Mouse (Mus musculus) cerebellum, adult 9-11 months (tissue): ENCODE results near the gene Tmem53.
"Not testable (repeated sequence)": the region's sequence is repeated elsewhere in the genome, so short reads cannot be mapped to it uniquely, and the experiment has no call there.

ENCODE experiments used
- DNase-seq: peaks from one replicate; pipeline ENCODE4 v3.0.0; 2022

The Tmem53 gene

GRCm38 (mm10) chr4:117252351-117252750 lies 600 bp downstream of the Tmem53 start:
- DNase-seq, result no peak

DNA sequence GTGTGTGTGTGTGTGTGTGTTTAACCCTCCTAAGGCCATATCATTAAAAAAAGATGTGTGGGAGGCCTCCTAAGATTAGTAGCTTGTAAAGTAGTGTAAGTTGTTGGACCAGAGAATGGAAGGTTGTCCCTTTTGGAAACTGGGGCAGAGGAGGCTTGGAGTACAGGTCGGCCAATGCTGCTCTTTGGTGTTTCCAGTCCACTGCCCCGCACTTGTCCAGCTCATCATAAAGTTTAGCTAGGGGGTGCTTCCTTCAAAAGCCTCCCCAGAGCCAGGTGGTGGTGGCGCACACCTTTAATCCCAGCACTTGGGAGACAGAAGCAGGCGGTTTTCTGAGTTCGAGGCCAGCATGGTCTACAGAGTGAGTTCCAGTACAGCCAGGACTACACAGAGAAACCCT lies 1.0 kb downstream of the Tmem53 start:
- DNase-seq, result no peak

DNA sequence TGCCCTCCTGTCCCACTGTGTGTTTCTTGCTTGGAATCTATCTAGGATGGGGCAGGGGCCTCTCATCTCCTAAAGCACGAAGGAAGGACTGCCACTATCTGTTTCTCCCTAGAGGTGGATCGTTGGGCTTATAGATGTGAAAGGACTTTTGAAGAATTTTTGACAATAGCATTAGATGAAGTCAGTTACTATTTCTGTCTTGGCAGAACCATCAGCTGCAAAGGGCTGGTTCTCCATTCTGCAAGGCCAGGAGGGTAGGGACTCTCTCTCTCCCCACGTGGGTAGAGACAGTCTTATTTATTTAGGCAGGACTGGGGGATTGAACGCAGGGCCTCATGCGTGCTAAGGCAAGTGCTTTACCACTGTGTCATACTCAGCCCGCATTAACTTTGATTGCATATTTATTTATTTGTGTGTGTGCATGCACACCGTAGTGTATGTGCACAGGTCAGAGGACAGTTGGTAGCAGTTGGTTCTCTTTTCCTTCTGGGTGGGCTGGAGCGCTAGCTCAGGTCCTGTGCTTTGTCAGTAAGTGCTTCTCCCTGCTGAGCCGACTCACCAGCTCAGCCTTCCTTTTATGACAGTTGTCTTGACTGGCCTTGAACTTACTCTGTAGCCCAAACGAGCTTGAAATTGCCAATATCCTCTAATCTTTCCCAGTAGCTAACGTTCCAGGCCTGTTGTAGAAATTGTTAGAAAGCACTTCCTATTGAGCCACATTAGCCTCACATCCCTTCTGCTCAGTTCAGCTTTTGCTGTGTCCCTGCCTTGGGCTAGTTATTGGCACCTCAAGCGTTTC lies 1.7 kb downstream of the Tmem53 start:
- no peak for DNase-seq

DNA sequence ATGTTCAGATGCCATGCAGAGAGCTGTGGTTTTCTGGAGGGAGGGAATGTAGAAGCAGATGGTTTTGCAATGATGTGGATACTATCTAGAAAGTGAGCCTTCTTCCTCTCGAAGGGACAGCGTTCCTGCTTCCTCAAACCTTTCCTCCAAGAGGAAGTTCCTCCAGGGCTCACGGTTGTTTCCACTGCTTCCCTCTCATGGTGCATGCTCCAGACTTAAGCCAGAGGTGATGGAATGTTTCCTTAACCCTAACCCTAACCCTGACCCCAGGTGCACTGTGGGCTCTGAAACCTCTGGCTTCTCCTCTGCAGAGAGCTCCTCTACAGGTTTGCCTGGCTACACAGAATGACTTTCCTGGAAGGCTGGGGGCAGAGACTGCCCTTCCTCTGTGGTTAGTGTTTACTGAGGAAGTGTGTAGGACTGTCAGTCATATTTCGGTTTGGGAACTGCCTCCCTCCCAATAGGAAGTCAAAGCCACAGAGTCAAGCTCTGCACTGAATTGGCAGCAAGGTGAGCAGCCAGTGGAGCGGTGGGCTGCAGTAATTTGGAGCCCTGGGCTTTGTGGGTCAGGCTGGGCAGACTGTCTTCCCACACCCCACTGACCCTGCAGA lies 2.4 kb downstream of the Tmem53 start:
- no peak for DNase-seq

GRCm38 (mm10) chr4:117254672-117255071 lies 2.9 kb downstream of the Tmem53 start:
- no peak for DNase-seq

DNA sequence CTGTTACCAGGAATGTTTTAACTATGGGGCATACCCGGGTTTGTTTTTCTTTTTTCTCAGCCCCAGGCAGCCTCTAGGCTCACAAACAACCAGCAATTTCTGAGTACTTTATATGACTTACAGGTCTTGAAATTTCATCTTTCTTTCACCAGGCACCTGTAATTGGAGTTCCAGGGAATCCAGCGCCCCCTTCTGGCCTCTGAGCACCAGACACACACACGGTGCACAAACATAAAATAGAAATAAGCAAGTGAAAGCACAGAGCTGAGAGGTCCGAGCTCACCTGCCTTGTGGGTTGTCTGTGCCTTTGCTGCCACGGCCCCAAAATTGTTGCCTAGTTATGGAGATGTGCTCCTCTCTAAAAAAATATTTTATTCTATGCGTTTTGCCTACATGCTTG lies 8.2 kb downstream of the Tmem53 start:
- DNase-seq, result not testable (repeated sequence)

- no peak for DNase-seq
Measured at GRCm38 (mm10) chr4:117261222-117261621, 9.5 kb downstream of the Tmem53 start.

- DNase-seq, result no peak
Measured at GRCm38 (mm10) chr4:117262101-117262913, 10.6 kb downstream of the Tmem53 start.

- DNase-seq, result no peak
Measured at GRCm38 (mm10) chr4:117262987-117263386, 11.2 kb downstream of the Tmem53 start.

- peak; percentile 62 for DNase-seq
Measured at GRCm38 (mm10) chr4:117267284-117267683, 15.5 kb downstream of the Tmem53 start.

- no peak for DNase-seq
Measured at GRCm38 (mm10) chr4:117267831-117268437, 16.2 kb downstream of the Tmem53 start.

DNA sequence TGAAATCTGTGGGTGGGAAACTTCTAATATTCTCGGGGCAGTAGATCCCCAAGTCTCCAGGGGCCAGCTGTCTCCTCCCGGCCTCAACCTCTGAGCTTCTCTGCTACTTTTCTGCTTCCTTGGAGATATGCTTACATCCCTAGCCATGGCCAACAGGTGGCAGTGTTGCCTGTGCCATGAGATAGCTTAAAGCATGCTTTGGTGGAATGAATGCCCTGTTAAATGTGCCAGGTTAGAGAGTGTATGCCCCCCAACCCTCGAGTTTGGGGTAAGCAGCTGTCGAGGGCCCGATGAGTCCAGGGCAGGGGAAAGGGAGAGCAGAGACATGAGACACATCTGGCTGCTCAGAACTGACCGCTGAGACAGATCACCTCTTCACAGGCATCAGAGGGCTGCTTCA lies 18.5 kb downstream of the Tmem53 start:
- peak; percentile 50 for DNase-seq

- no peak for DNase-seq
Measured at GRCm38 (mm10) chr4:117272459-117272858, 20.7 kb downstream of the Tmem53 start.

GRCm38 (mm10) chr4:117274720-117275119 lies 23.0 kb downstream of the Tmem53 start:
- no peak for DNase-seq

GRCm38 (mm10) chr4:117276281-117276711 lies 24.5 kb downstream of the Tmem53 start:
- no peak for DNase-seq

- DNase-seq, result no peak
Measured at GRCm38 (mm10) chr4:117277021-117277420, 25.3 kb downstream of the Tmem53 start.

GRCm38 (mm10) chr4:117277687-117278086 lies 25.9 kb downstream of the Tmem53 start:
- DNase-seq, result no peak

GRCm38 (mm10) chr4:117278381-117279252 lies 26.9 kb downstream of the Tmem53 start:
- no peak for DNase-seq

GRCm38 (mm10) chr4:117279253-117279642 lies 27.5 kb downstream of the Tmem53 start:
- no peak for DNase-seq

GRCm38 (mm10) chr4:117280397-117280930 lies 28.7 kb downstream of the Tmem53 start:
- no peak for DNase-seq

GRCm38 (mm10) chr4:117281090-117281845 lies 29.5 kb downstream of the Tmem53 start:
- no peak for DNase-seq
